Mouse (Mus musculus) frontal cortex, postnatal 36 days (tissue): ENCODE results near the gene Eci1.
A peak's percentile ranks its signal among the peaks of the same experiment; 100 is the strongest.

ENCODE experiments used
- DNase-seq, 2 experiments: peaks; one replicate each; pipeline ENCODE4 v3.0.0; 2022; ENCODE audit warnings: low spot score in 2 of 2

Gene Eci1

GRCm38 (mm10) chr17:24473612-24474275, 47.3 kb downstream of the Eci1 start, which contains the start of gene Bricd5:
TSS of gene Bricd5 (plus strand) at chr17:24473884.
- DNase-seq, result no peak

GRCm38 (mm10) chr17:24474557-24474956, 48.1 kb downstream of the Eci1 start:
- peak in 1 of 2 experiments; percentile 58 for DNase-seq

- DNase-seq, result no peak
Observed at GRCm38 (mm10) chr17:24475586-24475985, 49.1 kb downstream of the Eci1 start.

DNA sequence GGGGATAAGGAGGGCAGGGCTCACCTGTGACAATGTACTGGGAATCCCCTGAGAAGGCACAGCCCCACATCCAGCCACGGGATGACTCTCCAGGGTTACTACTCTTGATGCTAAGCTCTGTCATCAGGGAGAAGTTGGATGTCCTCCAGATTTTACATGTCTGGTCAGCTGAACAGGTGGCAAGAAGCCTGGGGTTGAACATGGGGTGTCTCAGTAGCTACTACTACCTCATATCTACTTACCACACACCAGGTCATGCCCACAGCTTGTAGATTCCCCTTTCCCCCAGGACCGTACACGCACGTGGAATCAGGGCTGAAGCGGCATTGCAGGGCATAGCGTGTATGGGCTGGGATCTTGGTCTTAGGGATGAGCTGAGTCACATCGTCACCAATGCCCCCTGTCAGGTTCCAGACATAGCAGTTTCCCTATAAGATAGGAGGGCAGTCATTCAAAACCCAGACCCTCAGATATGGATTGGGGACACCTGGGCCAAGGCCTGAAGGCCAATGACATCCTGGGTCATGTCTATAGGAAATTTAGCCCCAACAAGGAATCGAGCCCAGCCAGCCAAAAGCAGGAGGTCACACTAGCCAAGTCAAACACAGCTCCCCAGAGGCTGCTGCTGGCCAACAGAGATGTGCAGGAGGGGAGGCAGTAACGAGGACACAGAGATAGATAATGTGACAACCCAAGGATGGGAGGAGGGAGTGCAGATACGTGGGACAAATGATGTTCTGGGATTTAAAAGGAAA, 49.8 kb downstream of the Eci1 start:
- DNase-seq, result no peak

GRCm38 (mm10) chr17:24477053-24477984, 50.9 kb downstream of the Eci1 start:
- no peak for DNase-seq

DNA sequence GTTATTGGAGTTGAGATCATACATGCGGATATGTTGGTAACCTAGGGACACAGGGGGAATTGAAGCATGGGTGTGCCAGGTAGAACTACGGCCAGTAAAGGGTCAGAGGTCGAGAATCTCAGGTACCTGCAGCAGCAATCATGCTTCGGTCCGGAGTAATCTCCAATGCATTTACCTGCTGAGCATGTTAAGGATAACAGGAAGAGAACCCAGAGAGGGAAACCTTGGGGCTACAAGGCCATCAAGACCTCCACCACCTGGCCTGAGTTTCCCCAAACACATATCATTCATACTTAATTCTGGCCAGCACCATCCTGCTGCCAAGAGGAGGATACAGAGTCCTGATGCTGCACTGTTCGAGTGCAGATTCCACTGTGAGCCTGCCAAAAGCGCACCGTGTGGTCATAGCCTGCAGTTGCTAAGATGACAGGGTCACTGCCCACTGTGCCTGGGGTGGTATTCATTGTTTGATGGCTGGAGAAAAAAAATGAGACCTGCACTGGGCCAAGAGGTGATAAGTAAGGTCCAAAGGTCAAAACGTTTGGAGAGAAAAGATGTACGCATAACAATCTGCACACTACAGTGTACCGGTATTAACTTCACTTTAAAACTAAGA, 51.7 kb downstream of the Eci1 start:
- DNase-seq, result no peak

DNA sequence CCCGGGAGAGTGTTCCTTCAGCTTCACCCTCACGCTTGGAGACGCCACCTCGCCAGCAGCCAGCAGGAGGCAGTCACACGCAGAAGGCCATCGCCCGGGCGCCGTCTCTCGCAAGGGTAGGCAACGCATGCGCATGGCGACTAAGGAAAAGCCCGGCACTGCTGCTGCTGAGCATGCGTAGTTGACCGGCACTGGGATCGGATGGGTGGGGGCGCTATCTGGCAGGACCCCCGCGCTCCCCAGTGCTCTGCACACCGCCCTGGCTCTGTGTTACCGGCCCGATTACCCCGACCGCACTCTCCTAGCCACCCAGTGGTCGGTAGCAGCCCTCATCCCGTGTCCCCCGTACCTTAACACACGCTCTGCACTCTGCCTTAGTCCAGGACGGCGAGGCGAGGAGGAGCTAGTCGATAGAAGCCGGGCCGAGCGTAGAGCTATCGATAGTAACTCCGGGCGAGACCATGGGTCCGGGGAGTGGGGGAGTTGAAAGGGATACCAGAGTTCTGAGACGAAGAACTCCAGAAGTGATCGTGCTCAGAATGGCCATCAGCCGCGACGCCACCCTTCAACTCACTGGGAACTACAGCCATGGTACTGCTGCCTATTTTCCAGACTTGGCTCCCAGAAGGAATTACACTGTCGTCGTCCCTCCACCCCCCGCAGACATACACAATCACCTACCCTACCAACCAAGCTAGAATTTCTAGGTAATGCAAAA, 52.4 kb downstream of the Eci1 start, which contains the start of gene Mlst8:
Gene Mlst8, minus strand, starts transcription at position 416 of the 718 bp plus-strand sequence.
- DNase-seq, result peak; percentile 98

DNA sequence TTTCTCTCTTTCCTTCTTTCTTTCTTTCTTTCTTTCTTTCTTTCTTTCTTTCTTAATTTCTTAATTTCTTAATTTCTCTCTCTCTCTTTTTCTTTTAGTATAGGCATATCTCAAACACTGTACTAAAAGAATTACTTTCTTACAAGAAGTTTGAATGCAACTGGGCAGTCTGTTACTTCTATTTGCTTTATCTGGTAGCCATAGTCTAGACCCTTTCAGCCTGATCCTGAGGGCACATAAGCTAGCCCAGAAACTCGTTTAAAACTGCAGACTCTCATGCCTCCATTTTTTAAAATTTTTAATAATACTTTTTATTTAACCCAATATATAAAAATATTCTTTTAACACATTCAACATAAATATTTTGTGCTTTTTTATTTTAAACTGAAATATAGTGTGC, 53.0 kb downstream of the Eci1 start:
- DNase-seq, result no peak

DNA sequence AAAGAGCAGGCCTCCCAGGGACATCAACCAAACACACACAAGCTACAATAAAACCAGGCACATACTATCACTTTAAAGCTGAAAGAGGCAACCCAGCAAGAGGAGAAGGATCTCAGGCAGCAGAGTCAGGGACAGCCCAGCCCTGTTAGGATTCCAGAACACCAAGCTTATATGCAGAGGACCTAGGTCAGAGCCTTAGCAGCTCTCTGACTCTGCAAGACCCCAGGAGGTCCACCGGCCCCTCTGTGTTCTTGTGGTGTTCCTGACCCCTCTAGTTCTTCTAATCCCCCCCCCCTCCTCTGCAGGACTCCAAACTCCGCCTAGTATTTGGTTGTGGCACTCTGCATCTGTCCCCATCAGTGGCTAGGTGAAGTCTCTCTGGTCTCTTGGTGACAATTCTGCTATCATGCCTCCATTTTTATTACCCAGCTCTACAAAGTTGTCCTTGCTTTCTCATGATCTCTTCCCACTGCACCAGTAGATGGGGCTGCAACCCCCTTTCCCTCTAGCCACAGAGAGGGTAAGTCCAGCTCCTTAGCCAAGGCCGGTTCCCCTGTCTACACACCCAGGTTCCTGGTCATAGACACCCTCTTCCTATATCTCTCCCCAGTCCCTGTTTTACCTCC, 53.9 kb downstream of the Eci1 start:
- DNase-seq, result no peak

DNA sequence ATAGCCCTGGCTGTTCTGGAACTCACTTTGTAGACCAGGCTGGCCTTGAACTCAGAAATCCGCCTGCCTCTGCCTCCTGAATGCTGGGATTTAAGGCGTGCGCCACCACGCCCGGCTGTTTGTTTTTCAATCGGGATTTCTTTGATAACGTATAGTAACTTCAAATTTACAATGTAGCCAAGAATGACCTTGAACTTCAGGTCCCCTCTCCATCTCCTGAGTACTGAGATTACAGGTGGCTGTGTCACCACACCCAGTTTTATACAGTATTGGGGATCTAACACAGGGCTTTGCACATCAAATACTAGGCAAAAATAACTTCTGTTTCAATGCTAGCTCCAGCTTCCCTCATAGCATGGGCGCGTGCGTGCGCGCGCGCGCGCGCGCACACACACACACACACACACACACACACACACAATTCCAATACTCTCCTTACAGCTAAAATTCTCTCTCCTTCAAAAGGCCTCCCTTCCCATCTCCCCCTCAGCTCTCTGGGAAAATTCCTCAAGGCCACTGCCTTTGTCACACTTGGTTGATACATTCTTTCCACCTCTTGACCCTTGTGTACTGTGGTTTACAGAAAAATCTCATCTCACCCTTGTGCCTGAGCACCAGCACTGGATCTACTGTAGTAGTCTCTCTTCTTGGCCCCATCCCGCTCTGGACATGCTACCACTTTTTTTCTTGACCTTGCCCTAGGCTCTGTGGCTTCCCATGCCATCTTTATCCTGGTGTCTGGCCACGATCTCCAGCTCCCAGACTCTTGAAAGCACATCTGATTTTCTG, 54.8 kb downstream of the Eci1 start:
- DNase-seq, result no peak

DNA sequence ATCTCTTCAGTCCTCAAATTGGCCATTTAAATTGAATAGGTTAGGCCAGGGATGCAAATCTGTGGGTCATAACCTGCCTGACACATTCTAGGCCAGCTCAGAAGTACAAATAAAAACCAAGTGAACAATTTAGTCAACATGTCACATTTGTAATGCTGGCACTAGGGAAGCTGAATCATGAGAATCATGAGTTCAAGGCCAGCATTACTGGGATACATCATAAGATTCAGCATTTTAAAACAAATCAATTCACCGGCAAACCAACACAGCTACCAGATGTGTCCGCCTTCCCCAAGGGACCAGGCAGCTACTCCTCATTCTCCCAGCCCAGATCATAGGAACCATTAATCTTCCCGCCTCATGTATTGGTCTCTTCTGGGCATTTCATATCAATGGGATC, 57.1 kb downstream of the Eci1 start:
- DNase-seq, result no peak

- DNase-seq, result peak in 1 of 2 experiments; percentile 55
Observed at GRCm38 (mm10) chr17:24485090-24485860, 58.8 kb downstream of the Eci1 start.

- peak; percentile 67 to 69 for DNase-seq
Observed at GRCm38 (mm10) chr17:24488186-24488661, 61.8 kb downstream of the Eci1 start, which contains the start of gene Caskin1. TSS of gene Caskin1 (plus strand) at chr17:24488601.

GRCm38 (mm10) chr17:24488662-24489264, 62.3 kb downstream of the Eci1 start:
- peak in 1 of 2 experiments; percentile 44 for DNase-seq
